Mouse (Mus musculus): Measurements from ENCODE around the gene Olfr618.
"Not testable (repeated sequence)": the region's sequence is repeated elsewhere in the genome, so short reads cannot be mapped to it uniquely, and the experiment has no call there.

Gene Olfr618

GRCm38 (mm10) chr7:103589803-103590202 is at the start of gene Olfr618:
Olfr618 (plus strand) TSS chr7:103590103.
- no peak for DNase-seq (ENCODE audit: low spot score)

- DNase-seq (ENCODE audit: low spot score), result not testable (repeated sequence)
Measured at GRCm38 (mm10) chr7:103542617-103543016, 47.3 kb upstream of the Olfr618 start, which contains the start of gene Olfr612. Olfr612 (minus strand) TSS chr7:103542717.

- no peak for DNase-seq (ENCODE audit: low spot score)
Measured at GRCm38 (mm10) chr7:103547774-103548173, 42.1 kb upstream of the Olfr618 start, which contains the start of gene Olfr613. Olfr613 (plus strand) TSS chr7:103548074.

- DNase-seq (ENCODE audit: low spot score), result no peak
Measured at GRCm38 (mm10) chr7:103555779-103556178, 34.1 kb upstream of the Olfr618 start, which contains the start of gene Olfr615. Olfr615 (plus strand) TSS chr7:103556079.

- DNase-seq (ENCODE audit: low spot score), result no peak
Measured at GRCm38 (mm10) chr7:103569043-103569442, 20.9 kb upstream of the Olfr618 start, which contains the start of gene Olfr616. Olfr616 (minus strand) TSS chr7:103569143.

GRCm38 (mm10) chr7:103572761-103573160 is 17.1 kb upstream of the Olfr618 start, which contains the start of gene Olfr617:
Olfr617 (plus strand) TSS chr7:103573061.
- no peak for DNase-seq (ENCODE audit: low spot score)

- no peak for DNase-seq (ENCODE audit: low spot score)
Measured at GRCm38 (mm10) chr7:103600275-103600674, 10.4 kb downstream of the Olfr618 start, which contains the start of gene Olfr619. Olfr619 (plus strand) TSS chr7:103600575.

- no peak for DNase-seq (ENCODE audit: low spot score)
Measured at GRCm38 (mm10) chr7:103607425-103607824, 17.5 kb downstream of the Olfr618 start.

GRCm38 (mm10) chr7:103612434-103612833 is 22.5 kb downstream of the Olfr618 start, which contains the start of gene Olfr620:
Olfr620 (minus strand) TSS chr7:103612534.
- no peak for DNase-seq (ENCODE audit: low spot score)

- no peak for DNase-seq (ENCODE audit: low spot score)
Measured at GRCm38 (mm10) chr7:103636795-103637194, 46.9 kb downstream of the Olfr618 start.

GRCm38 (mm10) chr7:103642602-103643001 is 52.7 kb downstream of the Olfr618 start, which contains the start of gene Olfr622:
Olfr622 (minus strand) TSS chr7:103642702.
- DNase-seq (ENCODE audit: low spot score), result no peak

GRCm38 (mm10) chr7:103644070-103644469 is 54.2 kb downstream of the Olfr618 start:
- no peak for DNase-seq (ENCODE audit: low spot score)
